Mouse (Mus musculus) layer of hippocampus, adult 8-10 months (tissue): ENCODE data around the gene Hoxb4. TPM values are rescaled to one million over a fixed set of nuclear protein-coding genes. Genes with fewer than 3 reads are reported as not detected.

Experiments
- DNase-seq, 2 experiments: peaks; one replicate each; pipeline ENCODE4 v3.0.0; 2022; ENCODE audit warnings: low spot score in 2 of 2
- total RNA-seq, 4 experiments: library from RNA; stranded (reverse); gene quantifications; 2 replicates each; pipeline ENCODE4 v1.2.4; 2022

Gene Hoxb4
- total RNA-seq, 4 experiments from 2014 or later: 0.13 TPM; not detected in 3

- no peak for DNase-seq
Observed at GRCm38 (mm10) chr11:96313134-96313533, 4.9 kb upstream of the Hoxb4 start.

GRCm38 (mm10) chr11:96313806-96314428 is 4.2 kb upstream of the Hoxb4 start:
- no peak for DNase-seq

- DNase-seq: no peak
Observed at GRCm38 (mm10) chr11:96314671-96315343, 3.3 kb upstream of the Hoxb4 start.

- no peak for DNase-seq
Observed at GRCm38 (mm10) chr11:96315344-96315681, 2.8 kb upstream of the Hoxb4 start.

- DNase-seq: no peak
Observed at GRCm38 (mm10) chr11:96316696-96317607, 1.1 kb upstream of the Hoxb4 start.

GRCm38 (mm10) chr11:96318368-96319070 is 452 bp downstream of the Hoxb4 start:
- DNase-seq: no peak

- no peak for DNase-seq
Observed at GRCm38 (mm10) chr11:96319071-96319902, 1.2 kb downstream of the Hoxb4 start.

- no peak for DNase-seq
Observed at GRCm38 (mm10) chr11:96319910-96320309, 1.8 kb downstream of the Hoxb4 start.

GRCm38 (mm10) chr11:96320688-96321087 is 2.6 kb downstream of the Hoxb4 start:
- DNase-seq: no peak

- DNase-seq: no peak
Observed at GRCm38 (mm10) chr11:96321846-96322245, 3.8 kb downstream of the Hoxb4 start.

- DNase-seq: no peak
Observed at GRCm38 (mm10) chr11:96322738-96323137, 4.7 kb downstream of the Hoxb4 start.

- no peak for DNase-seq
Observed at GRCm38 (mm10) chr11:96323154-96323553, 5.1 kb downstream of the Hoxb4 start, which contains the start of gene Hoxb3. Gene Hoxb3, plus strand, starts transcription at chr11:96323326.

- DNase-seq: no peak
Observed at GRCm38 (mm10) chr11:96324125-96324524, 6.1 kb downstream of the Hoxb4 start.

- no peak for DNase-seq
Observed at GRCm38 (mm10) chr11:96324965-96325364, 6.9 kb downstream of the Hoxb4 start.

GRCm38 (mm10) chr11:96325747-96326212 is 7.7 kb downstream of the Hoxb4 start:
- no peak for DNase-seq

- no peak for DNase-seq
Observed at GRCm38 (mm10) chr11:96326705-96327104, 8.6 kb downstream of the Hoxb4 start.

GRCm38 (mm10) chr11:96327122-96327521 is 9.1 kb downstream of the Hoxb4 start:
- DNase-seq: no peak

GRCm38 (mm10) chr11:96327750-96328149 is 9.7 kb downstream of the Hoxb4 start:
- DNase-seq: no peak

GRCm38 (mm10) chr11:96328605-96329004 is 10.5 kb downstream of the Hoxb4 start:
- DNase-seq: no peak

GRCm38 (mm10) chr11:96332105-96332504 is 14.0 kb downstream of the Hoxb4 start:
- no peak for DNase-seq
